Mouse (Mus musculus) brain, embryonic 18.5 days (tissue): Measurements from ENCODE around the gene Lepr.
"Not testable (repeated sequence)": the region's sequence is repeated elsewhere in the genome, so short reads cannot be mapped to it uniquely, and the experiment has no call there.

Experiments
- DNase-seq: peaks from one replicate; pipeline ENCODE4 v3.0.0-alpha.2; 2012; ENCODE audit warnings: low read depth, low spot score

Lepr gene

GRCm38 (mm10) chr4:101715805-101716204 lies 1.4 kb upstream of the Lepr start:
- DNase-seq: no peak

- peak; percentile 22 for DNase-seq
These were observed 1.9 kb downstream of the Lepr start for GRCm38 (mm10) chr4:101718991-101719580.

- no peak for DNase-seq
These were observed 4.5 kb downstream of the Lepr start for GRCm38 (mm10) chr4:101721705-101722104.

- DNase-seq: no peak
These were observed 24.8 kb downstream of the Lepr start for GRCm38 (mm10) chr4:101741973-101742372.

- no peak for DNase-seq
These were observed 28.3 kb downstream of the Lepr start for GRCm38 (mm10) chr4:101745534-101745933.

- no peak for DNase-seq
These were observed 43.3 kb downstream of the Lepr start for GRCm38 (mm10) chr4:101760490-101760889.

- DNase-seq: not testable (repeated sequence)
These were observed 126.7 kb downstream of the Lepr start, which contains the start of gene B020004J07Rik for GRCm38 (mm10) chr4:101843923-101844322. Gene B020004J07Rik, minus strand, starts transcription at chr4:101844023.

GRCm38 (mm10) chr4:101850908-101851307 lies 133.7 kb downstream of the Lepr start:
- no peak for DNase-seq

GRCm38 (mm10) chr4:101860873-101861272 lies 143.7 kb downstream of the Lepr start:
- no peak for DNase-seq

- no peak for DNase-seq
These were observed 145.1 kb downstream of the Lepr start for GRCm38 (mm10) chr4:101862289-101862688.
